Mouse (Mus musculus): ENCODE measurements around the gene Fndc10. TPM values are rescaled to one million over a fixed set of nuclear protein-coding genes. Genes with fewer than 3 reads are reported as not detected.
A peak's percentile ranks its signal among the peaks of the same experiment; 100 is the strongest.
"Not testable (repeated sequence)": the region's sequence is repeated elsewhere in the genome, so short reads cannot be mapped to it uniquely, and the experiment has no call there.

Gene Fndc10
- total RNA-seq, 2 experiments from 2014 or later: 5.8 to 7.9 TPM

DNA sequence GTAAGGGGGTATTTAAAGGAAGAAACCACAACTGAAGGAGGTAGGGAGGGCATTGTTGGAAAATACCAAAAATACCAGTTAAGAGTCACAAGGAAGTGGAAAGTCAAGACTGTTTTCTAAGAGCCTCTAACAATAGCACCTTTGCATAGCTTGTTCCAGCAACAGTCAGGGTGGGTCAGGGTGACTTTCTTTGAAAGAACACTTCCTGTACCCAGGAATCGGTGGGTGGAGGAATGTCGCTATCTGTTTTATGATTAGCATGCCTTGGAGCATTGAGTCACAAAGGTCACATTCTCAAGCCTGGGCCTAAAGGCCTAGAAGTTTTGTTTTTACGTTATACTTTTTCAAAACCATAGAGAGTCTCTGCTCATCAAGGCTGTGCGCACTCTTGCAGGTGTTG lies 6.4 kb upstream of the Fndc10 start:
- DNase-seq: not testable (repeated sequence)

- no peak for DNase-seq
Measured at GRCm38 (mm10) chr4:155690571-155691375, 3.4 kb upstream of the Fndc10 start.

DNA sequence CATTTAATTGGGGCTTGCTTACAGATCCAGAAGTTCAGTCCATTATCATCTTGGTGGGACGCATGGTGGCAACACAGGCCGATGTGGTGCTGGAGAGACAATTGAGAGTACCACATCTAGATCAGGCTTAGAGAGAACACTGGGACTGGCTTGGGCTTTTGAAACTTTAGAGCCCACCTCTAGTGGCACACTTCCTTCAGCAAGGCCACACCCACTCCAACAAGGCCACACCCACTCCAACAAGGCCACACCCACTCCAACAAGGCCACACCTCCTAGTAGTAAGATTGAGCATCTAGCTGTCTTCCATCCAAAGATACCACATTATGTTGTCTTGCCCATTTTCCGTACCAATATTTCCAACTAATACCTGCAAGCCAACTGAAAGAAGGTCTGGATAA lies 1.7 kb upstream of the Fndc10 start:
- no peak for DNase-seq

DNA sequence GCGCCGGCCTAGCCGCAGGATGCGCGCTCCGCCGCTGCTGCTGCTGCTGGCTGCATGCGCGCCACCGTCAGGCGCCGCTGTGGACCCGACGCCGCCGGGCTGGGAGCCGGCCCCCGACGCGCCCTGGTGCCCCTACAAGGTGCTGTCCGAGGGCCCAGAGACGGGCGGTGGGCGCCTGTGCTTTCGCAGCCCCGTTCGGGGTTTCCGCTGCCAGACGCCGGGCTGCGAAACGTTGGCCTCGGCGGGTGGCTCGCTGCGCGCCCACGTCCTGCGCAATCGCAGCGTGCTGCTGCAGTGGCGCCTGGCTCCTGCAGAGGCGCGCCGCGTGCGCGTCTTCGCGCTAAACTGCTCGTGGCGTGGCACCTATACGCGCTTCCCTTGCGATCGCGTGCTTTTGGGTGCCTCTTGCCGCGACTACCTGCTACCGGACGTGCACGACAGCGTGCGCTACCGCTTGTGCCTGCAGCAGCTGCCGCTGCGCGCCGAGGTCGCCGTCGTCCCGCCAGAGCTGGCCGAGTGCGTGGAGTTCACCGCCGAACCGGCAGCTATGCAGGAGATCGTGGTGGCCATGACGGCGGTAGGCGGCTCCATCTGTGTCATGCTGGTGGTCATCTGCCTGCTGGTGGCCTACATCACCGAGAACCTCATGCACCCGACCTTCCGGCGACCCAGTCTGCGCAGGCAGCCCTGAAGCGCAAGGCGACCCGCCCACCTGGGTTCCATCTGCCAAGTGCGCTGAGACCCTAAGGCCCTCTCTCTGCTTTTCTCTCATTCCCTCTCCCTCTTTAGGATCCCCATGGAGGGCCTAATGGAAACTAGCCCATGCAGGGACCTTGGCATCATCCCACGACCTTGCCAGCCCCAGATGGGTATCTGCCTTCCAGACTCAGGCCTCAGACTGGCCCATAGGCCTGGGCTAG lies 600 bp downstream of the Fndc10 start:
- peak; percentile 62 for DNase-seq

DNA sequence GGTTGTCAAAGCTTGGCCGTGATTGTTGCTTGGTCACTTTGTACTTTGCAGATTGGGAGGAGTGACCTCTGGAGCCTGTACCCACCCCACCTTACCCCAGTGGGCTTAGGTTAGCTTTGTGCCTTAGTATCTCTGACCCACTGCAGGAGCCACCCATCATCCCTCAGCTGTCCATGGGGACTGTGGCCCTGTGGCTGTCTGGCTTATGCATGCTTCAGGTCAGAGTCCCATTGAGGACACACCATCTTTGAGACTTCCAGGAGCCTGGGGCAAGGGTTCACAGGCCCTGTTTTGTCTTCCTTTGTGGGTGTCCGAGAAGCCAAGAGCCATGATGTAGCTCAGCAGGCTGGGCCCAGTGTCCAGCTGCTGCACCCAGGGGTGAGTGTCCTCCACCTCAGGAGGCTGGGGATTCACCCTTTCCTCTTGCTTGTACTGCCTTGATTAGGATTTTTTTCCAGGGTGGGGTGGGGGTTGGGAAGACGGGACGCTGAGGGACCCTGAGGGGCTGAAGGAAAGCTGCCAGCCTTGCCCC lies 1.5 kb downstream of the Fndc10 start:
- no peak for DNase-seq

GRCm38 (mm10) chr4:155696261-155697255 lies 2.4 kb downstream of the Fndc10 start:
- no peak for DNase-seq

DNA sequence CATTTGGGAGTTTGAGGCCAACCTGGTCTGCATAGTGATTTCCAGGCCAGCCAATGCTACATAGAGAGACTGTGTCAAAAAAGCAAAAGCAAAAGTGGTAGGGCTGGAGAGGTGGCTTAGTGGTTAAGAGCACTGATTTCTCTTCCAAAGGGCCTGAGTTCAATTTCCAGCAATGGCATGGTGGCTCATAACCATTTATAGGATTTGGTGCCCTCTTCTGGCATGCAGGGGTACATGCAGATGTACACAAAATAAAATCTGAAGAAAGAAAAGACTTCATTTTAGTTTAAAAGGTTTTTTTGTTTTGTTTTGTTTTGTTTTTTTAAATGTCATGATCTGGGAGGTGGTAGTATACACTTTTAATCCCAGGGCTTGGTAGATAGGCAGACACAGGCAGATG lies 6.3 kb downstream of the Fndc10 start:
- no peak for DNase-seq

GRCm38 (mm10) chr4:155703425-155703929 lies 9.3 kb downstream of the Fndc10 start:
- DNase-seq: no peak

DNA sequence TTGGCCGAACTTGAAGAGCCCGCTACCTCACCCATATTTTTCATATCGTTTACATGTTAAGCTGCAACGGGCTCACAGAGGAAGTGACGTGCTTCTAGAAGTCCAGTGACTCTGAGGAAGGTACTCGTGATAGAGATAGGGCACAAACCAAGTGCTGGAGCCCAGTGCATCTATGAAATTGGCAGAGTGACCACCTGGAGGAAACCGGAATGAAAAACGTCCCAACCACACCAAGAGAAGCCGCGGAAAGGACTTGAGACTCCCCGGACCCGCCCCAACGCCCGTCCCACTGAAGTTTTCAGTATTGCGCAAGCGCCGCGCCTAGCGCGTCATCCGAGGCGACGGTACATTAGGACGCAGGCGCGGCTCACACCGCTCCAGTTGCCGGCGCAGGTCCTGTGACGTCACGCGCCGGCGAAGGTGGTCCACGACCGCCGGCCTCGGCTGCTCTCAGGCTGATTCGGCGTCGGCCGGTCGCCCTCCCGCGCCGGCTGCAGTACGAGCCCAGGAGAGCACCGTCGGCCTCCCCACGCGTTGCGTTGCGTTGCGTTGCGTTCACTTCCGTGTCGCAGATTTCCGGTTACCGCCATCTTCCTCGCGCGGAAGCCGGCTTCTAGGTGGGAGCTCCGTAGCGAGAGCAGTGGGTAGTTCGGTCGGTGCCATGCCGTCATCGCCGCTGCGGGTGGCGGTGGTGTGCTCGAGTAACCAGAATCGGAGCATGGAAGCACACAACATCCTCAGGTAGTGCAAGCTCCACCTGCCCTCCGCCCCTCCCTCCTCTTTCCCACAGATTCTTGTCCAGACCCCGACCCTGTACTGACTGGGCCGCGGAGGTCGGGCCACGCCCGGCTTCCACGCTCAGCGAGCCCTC lies 10.8 kb downstream of the Fndc10 start, which contains the start of gene Ssu72:
TSS of gene Ssu72 (plus strand) at position 80 of the 871 bp plus-strand sequence.
- DNase-seq: peak; percentile 91

GRCm38 (mm10) chr4:155705592-155705929 lies 11.4 kb downstream of the Fndc10 start:
- no peak for DNase-seq

DNA sequence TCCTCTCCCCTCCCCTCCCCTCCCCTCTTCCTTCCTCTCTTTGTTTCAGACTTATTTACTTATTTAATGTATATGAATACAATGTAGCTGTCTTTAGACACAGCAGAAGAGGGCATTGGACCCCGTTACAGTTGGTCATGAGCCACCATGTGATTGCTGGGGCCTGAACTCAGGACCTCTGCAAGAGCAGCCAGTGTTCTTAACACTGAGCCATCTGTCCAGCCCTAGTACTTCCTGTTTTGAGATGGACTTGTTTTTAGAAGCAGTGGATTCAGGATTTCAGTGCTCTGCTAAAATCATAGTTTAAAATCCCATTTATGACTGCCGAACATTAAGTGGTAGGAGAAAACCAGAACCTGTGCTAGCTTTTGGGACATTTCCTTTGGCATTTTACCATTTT lies 14.4 kb downstream of the Fndc10 start:
- DNase-seq: no peak

GRCm38 (mm10) chr4:155708988-155709387 lies 14.8 kb downstream of the Fndc10 start:
- no peak for DNase-seq

DNA sequence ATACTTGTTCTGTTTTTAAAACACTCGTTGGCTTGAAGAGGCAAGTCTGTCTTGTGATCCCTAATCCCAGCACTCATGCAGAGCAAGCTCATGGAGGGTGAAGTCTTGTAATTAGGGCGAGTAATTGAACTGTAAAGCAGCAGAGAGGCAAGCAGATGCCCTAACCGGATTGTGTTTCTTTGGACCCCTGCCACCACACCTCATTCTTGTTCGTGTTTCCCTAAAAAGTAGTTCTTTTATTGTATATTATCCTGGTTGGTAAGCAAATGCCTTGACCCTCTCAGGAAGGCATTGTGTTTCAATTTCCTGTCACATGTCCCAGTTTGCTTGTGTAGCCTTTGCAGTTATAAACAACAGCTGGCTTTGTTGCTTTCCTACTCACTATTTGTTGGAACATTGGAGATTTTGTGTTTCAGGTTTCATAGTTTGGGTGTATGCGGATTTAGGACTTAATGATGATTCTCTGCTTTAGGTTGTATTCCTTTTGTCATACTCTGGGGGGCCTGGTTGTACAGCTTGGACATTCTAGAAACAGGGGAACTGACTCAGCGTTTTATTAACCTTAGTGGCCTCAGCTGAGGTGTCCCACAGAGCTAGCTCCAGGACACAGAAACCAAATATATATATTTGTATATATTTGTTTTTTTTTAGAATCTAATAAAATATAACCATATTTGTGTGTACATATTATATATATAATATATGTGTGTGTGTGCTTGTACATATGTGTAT lies 16.5 kb downstream of the Fndc10 start:
- DNase-seq: no peak

- no peak for DNase-seq
Measured at GRCm38 (mm10) chr4:155721668-155722083, 27.5 kb downstream of the Fndc10 start.

- no peak for DNase-seq
Measured at GRCm38 (mm10) chr4:155727993-155728392, 33.9 kb downstream of the Fndc10 start.

DNA sequence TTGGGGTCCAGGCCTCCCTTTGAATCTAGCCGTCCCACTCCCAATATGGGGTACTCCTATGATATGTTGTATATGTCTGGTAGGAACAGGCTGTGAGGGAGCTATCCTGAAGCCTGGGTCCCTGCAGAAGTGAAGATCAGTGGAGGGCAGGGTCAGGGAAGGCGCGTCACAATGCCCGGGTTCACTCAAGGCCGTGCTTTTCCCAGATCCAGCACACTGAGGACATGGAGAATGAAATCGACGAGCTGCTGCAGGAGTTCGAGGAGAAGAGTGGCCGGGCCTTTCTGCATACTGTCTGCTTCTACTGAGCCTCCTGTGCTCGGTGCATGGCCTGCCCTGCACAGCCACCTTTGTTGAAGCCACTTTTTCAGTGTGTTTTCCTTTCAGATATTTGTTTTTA lies 39.1 kb downstream of the Fndc10 start:
- no peak for DNase-seq

DNA sequence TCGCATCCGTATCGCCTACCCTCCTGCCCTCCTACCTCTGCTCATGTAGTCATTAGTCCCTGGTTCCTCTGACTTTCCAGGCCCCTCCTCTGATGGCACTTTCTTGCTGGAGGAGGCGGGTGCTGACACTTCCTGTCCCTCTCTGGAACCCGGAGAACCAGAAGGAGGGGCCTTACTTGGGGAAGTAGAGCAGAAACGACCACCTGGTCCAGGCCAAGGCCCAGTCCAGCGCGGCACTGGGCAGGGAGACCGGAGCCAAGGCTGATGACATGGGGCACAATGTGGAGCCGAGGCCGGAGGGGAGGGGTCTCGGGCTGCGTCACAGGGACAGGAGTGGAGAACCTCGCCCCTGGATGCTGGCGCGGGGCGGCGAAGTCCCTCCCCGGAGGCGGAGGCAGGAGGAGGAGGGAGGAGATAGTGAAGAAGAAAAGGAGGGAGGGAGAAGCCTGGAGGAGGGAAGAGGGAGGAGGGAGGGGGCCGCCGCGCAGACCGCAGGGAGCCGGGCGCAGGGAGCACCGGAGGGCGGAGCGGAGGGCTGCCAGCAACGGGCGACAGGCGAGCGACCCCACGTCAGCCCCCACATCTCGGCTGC lies 40.3 kb downstream of the Fndc10 start, which contains the start of gene Tmem240:
TSS of gene Tmem240 (plus strand) at position 451 of the 592 bp plus-strand sequence.
- DNase-seq: peak; percentile 81

GRCm38 (mm10) chr4:155734951-155735702 lies 41.0 kb downstream of the Fndc10 start:
- DNase-seq: peak; percentile 44

Data from gastrocnemius, postnatal 10 days (tissue).